Mouse (Mus musculus) adrenal gland, adult 2 months (tissue): Measurements from ENCODE around the gene Rxrb. TPM values are rescaled to one million over a fixed set of nuclear protein-coding genes. Genes with fewer than 3 reads are reported as not detected.
"Not testable (repeated sequence)": the region's sequence is repeated elsewhere in the genome, so short reads cannot be mapped to it uniquely, and the experiment has no call there.

Source experiments
- DNase-seq: peaks from one replicate; pipeline ENCODE4 v3.0.0; 2021
- long read RNA-seq: library from polyadenylated mRNA; stranded (forward); transcript quantifications from one replicate; pipeline ENCODE4 v2.0.0, GENCODE M21; 2021
- polyA plus RNA-seq: library from polyadenylated mRNA; depleted of rRNA; stranded (reverse); fragments of >200 nt; gene quantifications from 2 replicates; pipeline ENCODE4 v1.2.3, GENCODE M21; 2012; rRNA removed
- total RNA-seq, 2 experiments: library from RNA; stranded (reverse); gene quantifications; 2 replicates each; pipeline ENCODE4 v1.2.3; 2021

Rxrb gene
- total RNA-seq (10 to 100 TPM; 47.5 to 54.9 TPM), polyA plus RNA-seq (150 and 161 TPM in 2 replicates)
- long read RNA-seq, transcript Rxrb-202 (10 exons, 2,283 nt): minor isoform, 6 of 94 reads
- long read RNA-seq, transcript Rxrb-207 (10 exons, 2,577 nt): major isoform, 38 of 94 reads
- long read RNA-seq, transcript Rxrb-204 (1 exons, 939 nt): minor isoform, 8 of 94 reads
- long read RNA-seq, transcript Rxrb-201 (10 exons, 2,627 nt): minor isoform, 21 of 94 reads
- long read RNA-seq, partial matches to known transcripts: 5 of 94 reads
- long read RNA-seq, other reads (novel, unspliced or antisense): 10 of 94 reads

GRCm38 (mm10) chr17:34031465-34032173 lies at the start of gene Rxrb, which contains the start of gene Slc39a7:
TSS of gene Rxrb (plus strand) at chr17:34031812.
TSS of gene Slc39a7 (minus strand) at chr17:34031682.
- peak; percentile 99 for DNase-seq

- DNase-seq: peak; percentile 57
Measured at GRCm38 (mm10) chr17:33982136-33982535, 49.5 kb upstream of the Rxrb start.

DNA sequence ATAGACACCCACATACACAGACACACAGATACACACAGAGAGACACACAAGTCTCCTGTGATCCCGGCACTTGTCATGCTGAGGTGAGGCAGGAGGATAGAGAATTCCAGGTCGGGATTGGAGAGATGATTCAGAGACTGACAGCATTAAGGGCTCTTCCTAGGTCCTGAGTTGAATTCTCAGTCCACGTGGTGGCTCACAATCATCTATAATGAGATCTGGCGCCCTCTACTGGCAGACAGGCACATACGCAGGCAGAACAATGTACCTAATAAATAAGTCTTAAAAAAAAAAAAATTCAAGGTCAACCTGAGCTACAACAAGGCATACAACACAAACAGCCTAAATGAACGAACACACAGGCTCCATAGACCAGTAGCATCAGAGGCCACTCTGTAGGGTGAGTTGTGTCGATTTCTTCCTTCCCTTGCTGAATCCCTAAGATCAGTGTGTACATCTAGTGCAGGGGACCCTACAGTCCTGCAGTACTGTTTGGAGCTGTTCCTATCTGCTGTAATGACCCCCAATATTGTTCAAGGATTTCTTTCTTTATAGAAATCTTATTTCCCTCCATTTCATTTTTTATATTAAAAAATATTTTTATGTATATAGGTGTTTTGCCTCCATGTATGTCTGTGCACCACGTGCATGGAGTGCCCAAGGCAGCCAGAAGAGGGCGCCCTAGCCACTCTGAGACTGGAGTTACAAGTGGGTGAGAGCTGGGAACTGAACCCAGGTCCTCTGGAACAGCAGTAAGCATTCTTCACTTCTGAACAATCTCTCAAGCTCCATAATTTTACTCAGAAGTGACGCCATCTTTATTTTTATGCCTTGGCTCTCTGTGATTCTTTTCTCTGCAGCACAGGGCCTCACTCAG lies 39.6 kb upstream of the Rxrb start:
- DNase-seq: peak; percentile 49

DNA sequence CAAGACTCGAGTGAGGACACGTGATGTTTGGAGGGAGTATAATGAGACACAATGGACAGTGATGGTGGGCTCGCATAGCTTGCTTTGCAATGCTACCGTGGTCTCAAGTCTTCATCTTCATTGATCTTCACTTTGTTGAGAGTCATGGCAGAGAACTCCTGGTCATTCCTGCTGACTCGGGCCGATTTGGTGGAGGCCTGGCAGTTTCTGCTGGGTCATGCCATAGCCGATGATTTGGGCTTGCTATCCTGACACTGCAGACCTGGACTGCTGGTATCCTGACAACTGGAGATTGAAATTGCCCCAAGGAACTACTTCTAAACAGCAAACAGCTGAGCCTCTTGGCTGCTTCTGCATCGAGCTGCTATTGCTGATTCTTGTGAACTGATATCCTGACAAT lies 36.7 kb upstream of the Rxrb start:
- DNase-seq: no peak

DNA sequence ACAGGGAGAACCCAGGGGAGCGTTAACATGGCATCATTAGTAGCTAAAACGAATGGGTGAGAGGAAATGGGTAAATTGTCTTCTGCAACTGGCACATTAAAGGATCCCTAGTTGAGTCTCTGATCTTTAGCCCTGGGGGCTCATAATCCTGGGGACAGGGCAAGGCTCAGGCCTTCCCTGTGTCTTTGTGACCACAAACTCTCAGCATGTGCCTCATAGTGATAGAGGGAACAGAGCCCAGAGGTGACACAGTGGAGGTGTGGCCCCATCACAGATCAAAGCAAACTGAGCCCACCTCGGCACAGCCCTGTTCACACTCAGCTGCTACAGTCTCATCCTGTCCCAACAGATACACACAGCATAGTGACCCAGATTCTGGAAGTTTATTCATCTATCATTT lies 36.0 kb upstream of the Rxrb start:
- DNase-seq: no peak

- not testable (repeated sequence) for DNase-seq
Measured at GRCm38 (mm10) chr17:33997025-33997424, 34.6 kb upstream of the Rxrb start.

GRCm38 (mm10) chr17:33998697-33999096 lies 32.9 kb upstream of the Rxrb start:
- DNase-seq: not testable (repeated sequence)

DNA sequence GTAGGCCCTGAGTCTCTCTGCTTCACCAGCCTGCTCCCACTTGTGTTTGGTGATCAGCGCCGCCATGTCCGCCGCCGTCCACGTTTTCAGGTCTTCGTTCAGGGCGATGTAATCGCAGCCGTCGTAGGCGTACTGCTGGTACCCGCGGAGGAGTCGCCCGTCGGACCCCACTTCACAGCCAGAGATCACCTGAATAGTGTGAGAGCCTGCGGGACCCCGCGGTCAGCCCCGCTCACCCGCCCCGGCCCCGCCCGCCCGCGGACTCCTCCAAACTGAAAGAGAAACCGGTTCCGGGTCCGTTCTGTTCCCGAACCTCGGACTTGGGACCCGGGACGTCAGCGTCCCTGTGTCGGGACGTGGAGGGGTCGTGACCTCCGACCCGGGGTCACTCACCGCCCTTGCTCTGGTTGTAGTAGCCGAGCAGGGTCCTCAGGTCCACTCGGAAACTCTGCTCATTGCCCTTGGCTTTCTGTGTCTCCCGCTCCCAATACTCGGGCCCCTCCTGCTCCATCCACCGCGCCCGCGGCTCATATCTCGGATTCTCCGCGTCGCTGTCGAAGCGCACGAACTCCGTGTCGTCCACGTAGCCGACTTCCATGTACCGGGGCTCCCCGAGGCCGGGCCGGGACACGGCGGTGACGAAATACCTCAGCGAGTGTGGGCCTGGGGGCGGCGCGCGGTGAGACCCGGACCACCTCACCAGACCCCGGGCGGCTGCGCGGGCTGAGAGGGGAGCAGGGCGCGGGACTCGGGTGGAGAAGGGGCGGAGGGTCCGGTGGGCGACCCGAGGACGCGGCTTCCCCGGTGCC lies 32.1 kb upstream of the Rxrb start:
- DNase-seq: peak; percentile 64

DNA sequence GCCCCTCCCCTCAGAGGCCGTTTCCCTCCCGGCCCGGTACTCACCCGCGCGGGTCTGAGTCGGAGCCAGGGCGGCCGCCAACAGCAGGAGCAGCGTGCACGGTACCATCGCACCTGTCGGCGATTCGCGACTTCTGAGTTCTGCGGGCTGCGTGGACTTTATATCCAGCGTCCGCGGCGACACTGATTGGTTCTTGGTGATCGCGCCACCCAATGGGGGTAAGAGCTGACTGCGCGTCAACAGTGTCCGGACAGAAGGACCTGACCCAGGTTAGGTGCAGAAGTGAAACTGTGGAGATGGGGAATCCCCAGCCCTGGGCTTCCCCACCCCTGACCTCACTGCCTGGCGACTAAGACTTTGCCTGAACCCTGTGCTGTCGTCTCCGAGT lies 31.5 kb upstream of the Rxrb start, which contains the start of gene H2-K1:
TSS of gene H2-K1 (minus strand) at position 198 of the 388 bp plus-strand sequence.
- peak; percentile 95 for DNase-seq

GRCm38 (mm10) chr17:34000796-34001195 lies 30.8 kb upstream of the Rxrb start:
- DNase-seq: not testable (repeated sequence)

GRCm38 (mm10) chr17:34003426-34003825 lies 28.2 kb upstream of the Rxrb start:
- DNase-seq: no peak

- DNase-seq: no peak
Measured at GRCm38 (mm10) chr17:34006570-34006969, 25.0 kb upstream of the Rxrb start.

- DNase-seq: no peak
Measured at GRCm38 (mm10) chr17:34010156-34010555, 21.5 kb upstream of the Rxrb start.

- no peak for DNase-seq
Measured at GRCm38 (mm10) chr17:34013436-34013835, 18.2 kb upstream of the Rxrb start.

DNA sequence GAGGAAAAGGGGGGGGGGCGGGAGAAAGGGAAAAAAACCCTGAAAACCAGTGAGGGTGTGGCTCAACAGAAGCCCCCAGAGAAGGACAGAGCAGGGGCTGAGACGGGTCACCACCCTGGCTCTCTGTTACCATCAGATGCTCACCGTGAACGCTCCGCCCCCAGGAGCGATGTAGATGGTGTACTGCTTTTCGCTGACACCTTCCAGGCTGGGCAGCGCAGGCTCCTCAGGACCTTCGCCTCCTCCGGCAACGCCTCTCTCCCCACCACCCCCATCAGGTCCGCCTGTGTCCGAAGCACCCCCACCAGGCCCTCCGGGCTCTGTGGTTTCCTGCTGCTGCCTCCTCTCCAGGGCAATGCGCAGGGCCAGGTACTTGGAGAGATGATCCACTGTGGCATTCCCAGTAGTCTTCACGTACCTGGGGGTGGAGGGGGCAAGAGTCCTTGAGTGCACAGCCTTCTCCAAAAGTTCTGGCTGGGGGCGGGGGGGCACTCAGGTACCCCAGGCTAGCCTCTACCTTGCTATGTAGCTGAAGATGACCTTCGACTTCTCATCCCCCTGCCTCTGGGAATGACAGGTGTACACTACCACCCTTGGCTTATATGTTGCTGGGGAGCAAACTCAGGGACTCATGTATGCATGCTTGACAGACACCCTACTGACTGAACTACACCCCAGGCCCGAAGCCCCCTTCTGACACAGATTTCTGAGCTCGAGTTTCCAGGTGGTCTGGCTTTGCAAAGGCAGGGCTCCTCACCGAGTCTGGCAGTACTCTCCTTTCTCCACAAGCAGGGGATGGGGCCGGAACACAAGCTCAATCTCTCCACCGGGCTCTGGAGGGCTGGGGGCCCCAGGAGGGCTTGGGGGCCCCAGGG lies 9.8 kb upstream of the Rxrb start:
- no peak for DNase-seq

- no peak for DNase-seq
Measured at GRCm38 (mm10) chr17:34022414-34022783, 9.2 kb upstream of the Rxrb start.

DNA sequence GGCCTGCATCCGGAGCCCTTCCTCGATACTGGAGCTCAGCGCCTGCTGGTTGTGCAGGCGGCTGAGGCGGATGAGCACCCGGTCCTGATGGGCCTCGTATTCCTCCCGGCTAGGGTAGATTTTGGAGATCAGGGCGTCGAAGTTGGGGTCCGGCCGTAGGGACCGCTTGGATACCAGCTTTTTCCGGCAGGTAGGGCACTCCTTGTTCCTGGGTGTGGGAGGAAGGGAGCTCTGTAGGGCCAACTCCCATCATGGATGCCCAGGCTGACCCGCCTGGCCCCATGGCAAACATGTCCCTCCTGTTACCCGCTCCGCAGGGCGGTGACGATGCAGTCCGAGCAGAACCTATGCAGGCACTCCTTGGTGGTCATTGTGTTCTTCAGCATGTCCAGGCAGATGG lies 8.6 kb upstream of the Rxrb start:
- DNase-seq: no peak

GRCm38 (mm10) chr17:34023678-34024077 lies 7.9 kb upstream of the Rxrb start:
- no peak for DNase-seq

GRCm38 (mm10) chr17:34024317-34024821 lies 7.2 kb upstream of the Rxrb start, which contains the start of gene Ring1:
TSS of gene Ring1 (minus strand) at chr17:34024680.
- DNase-seq: peak; percentile 93
